Mouse (Mus musculus): ENCODE results near the gene Clba1. TPM values are rescaled to one million over a fixed set of nuclear protein-coding genes. Genes with fewer than 3 reads are reported as not detected.

Gene Clba1
- total RNA-seq, 1 experiment, result 5.0 TPM

GRCm38 (mm10) chr12:112798716-112799115 lies 10.0 kb upstream of the Clba1 start:
- H3K4me1 ChIP-seq (ENCODE audit: control insufficient read depth in 2 of 2, insufficient read depth in 2 of 2, low read length in 2 of 2, poor library complexity in 1 of 2), result peaks cover under 1 to 40% of the 10 kb centered on the region in 2 experiments; a peak in 3 of 4 replicates
- TF ChIP-seq MAFK (IDR thresholded peaks at IDR 0.05; ENCODE audit: insufficient read depth, low read depth, low read length), result no peak
- TF ChIP-seq ZC3H11A (IDR thresholded peaks at IDR 0.05; ENCODE audit: borderline replicate concordance, low read depth, low read length), result no peak
- TF ChIP-seq CHD2 (IDR thresholded peaks at IDR 0.05; ENCODE audit: low read depth, low read length), result no peak
- TF ChIP-seq ZNF384 (IDR thresholded peaks at IDR 0.05; ENCODE audit: low read depth, low read length), result no peak
- no peak for TF ChIP-seq HCFC1 (IDR thresholded peaks at IDR 0.05; ENCODE audit: borderline replicate concordance, insufficient read depth, low read length)
- H3K27ac ChIP-seq (ENCODE audit: insufficient read depth, low read depth, low read length, poor library complexity, severe bottlenecking), result no peak overlapping the region
- H3K9ac ChIP-seq (ENCODE audit: insufficient read depth, low read depth, low read length, poor library complexity, severe bottlenecking), result no peak overlapping the region
- H3K4me3 ChIP-seq (ENCODE audit: insufficient read depth in 1 of 2, low read depth in 1 of 2, low read length in 2 of 2, poor library complexity in 1 of 2, severe bottlenecking in 1 of 2), result no peak overlapping the region
- H3K36me3 ChIP-seq (ENCODE audit: control insufficient read depth, insufficient read depth, low read length, poor library complexity, severe bottlenecking), result no peaks in the 10 kb centered on the region
- no peak for DNase-seq (ENCODE audit: low read depth, low spot score)
- in situ Hi-C loops (cut with MboI; ENCODE audit: low sequenced_read_pairs in 2 of 2, unreplicated experiment in 2 of 2), result no loop called here
- H3K9me3 ChIP-seq (ENCODE audit: control insufficient read depth, insufficient read depth, low read depth, low read length), result no peaks in the 10 kb centered on the region

GRCm38 (mm10) chr12:112799237-112799970 lies 9.3 kb upstream of the Clba1 start:
- H3K4me3 ChIP-seq (ENCODE audit: insufficient read depth in 1 of 2, low read depth in 1 of 2, low read length in 2 of 2, poor library complexity in 1 of 2, severe bottlenecking in 1 of 2), result no peak overlapping the region
- no peaks in the 10 kb centered on the region for H3K9me3 ChIP-seq (ENCODE audit: control insufficient read depth, insufficient read depth, low read depth, low read length)
- no peak overlapping the region for H3K27ac ChIP-seq (ENCODE audit: insufficient read depth, low read depth, low read length, poor library complexity, severe bottlenecking)
- no peak for DNase-seq (ENCODE audit: low read depth, low spot score)
- peaks cover 0 to 40% of the 10 kb centered on the region in 2 experiments; a peak in 3 of 4 replicates for H3K4me1 ChIP-seq (ENCODE audit: control insufficient read depth in 2 of 2, insufficient read depth in 2 of 2, low read length in 2 of 2, poor library complexity in 1 of 2)
- no peak overlapping the region for H3K9ac ChIP-seq (ENCODE audit: insufficient read depth, low read depth, low read length, poor library complexity, severe bottlenecking)
- in situ Hi-C loops (cut with MboI; ENCODE audit: low sequenced_read_pairs in 2 of 2, unreplicated experiment in 2 of 2), result no loop called here
- TF ChIP-seq MAFK (IDR thresholded peaks at IDR 0.05; ENCODE audit: insufficient read depth, low read depth, low read length) (no peak), CHD2 (IDR thresholded peaks at IDR 0.05; ENCODE audit: low read depth, low read length) (no peak), HCFC1 (IDR thresholded peaks at IDR 0.05; ENCODE audit: borderline replicate concordance, insufficient read depth, low read length) (no peak), ZNF384 (IDR thresholded peaks at IDR 0.05; ENCODE audit: low read depth, low read length) (no peak), ZC3H11A (IDR thresholded peaks at IDR 0.05; ENCODE audit: borderline replicate concordance, low read depth, low read length) (no peak)
- no peaks in the 10 kb centered on the region for H3K36me3 ChIP-seq (ENCODE audit: control insufficient read depth, insufficient read depth, low read length, poor library complexity, severe bottlenecking)

- H3K9ac ChIP-seq (ENCODE audit: insufficient read depth, low read depth, low read length, poor library complexity, severe bottlenecking), result no peak overlapping the region
- in situ Hi-C loops (cut with MboI; ENCODE audit: low sequenced_read_pairs in 2 of 2, unreplicated experiment in 2 of 2), result no loop called here
- 0 out of 2 replicates have a peak, but pooled peaks have one; percentile 2 for TF ChIP-seq ZC3H11A (IDR thresholded peaks at IDR 0.05; ENCODE audit: borderline replicate concordance, low read depth, low read length)
- no peak for TF ChIP-seq ZNF384 (IDR thresholded peaks at IDR 0.05; ENCODE audit: low read depth, low read length)
- H3K36me3 ChIP-seq (ENCODE audit: control insufficient read depth, insufficient read depth, low read length, poor library complexity, severe bottlenecking), result no peaks in the 10 kb centered on the region
- H3K4me3 ChIP-seq (ENCODE audit: insufficient read depth in 1 of 2, low read depth in 1 of 2, low read length in 2 of 2, poor library complexity in 1 of 2, severe bottlenecking in 1 of 2), result no peak overlapping the region
- H3K27ac ChIP-seq (ENCODE audit: insufficient read depth, low read depth, low read length, poor library complexity, severe bottlenecking), result no peak overlapping the region
- no peaks in the 10 kb centered on the region for H3K9me3 ChIP-seq (ENCODE audit: control insufficient read depth, insufficient read depth, low read depth, low read length)
- H3K4me1 ChIP-seq (ENCODE audit: control insufficient read depth in 2 of 2, insufficient read depth in 2 of 2, low read length in 2 of 2, poor library complexity in 1 of 2), result peaks cover 0 to 33% of the 10 kb centered on the region in 2 experiments; a peak in 3 of 4 replicates
- peak; percentile 77 for DNase-seq (ENCODE audit: low read depth, low spot score)
Observed at GRCm38 (mm10) chr12:112800476-112800875, 8.3 kb upstream of the Clba1 start.

GRCm38 (mm10) chr12:112801864-112802846 lies 6.6 kb upstream of the Clba1 start, which contains the start of gene Ahnak2:
Ahnak2 (minus strand) TSS chr12:112802657.
- TF ChIP-seq MAFK (IDR thresholded peaks at IDR 0.05; ENCODE audit: insufficient read depth, low read depth, low read length) (no peak), ZNF384 (IDR thresholded peaks at IDR 0.05; ENCODE audit: low read depth, low read length) (no peak), CHD2 (IDR thresholded peaks at IDR 0.05; ENCODE audit: low read depth, low read length) (no peak), HCFC1 (IDR thresholded peaks at IDR 0.05; ENCODE audit: borderline replicate concordance, insufficient read depth, low read length) (no peak), ZC3H11A (IDR thresholded peaks at IDR 0.05; ENCODE audit: borderline replicate concordance, low read depth, low read length) (no peak)

More at GRCm38 (mm10) chr12:112801864-112802846, 6.6 kb upstream of the Clba1 start, which contains the start of gene Ahnak2:
- in situ Hi-C loops (cut with MboI; ENCODE audit: low sequenced_read_pairs in 2 of 2, unreplicated experiment in 2 of 2), result no loop called here
- peak within 1 kb of the TSS; percentile 66 for H3K9ac ChIP-seq (ENCODE audit: insufficient read depth, low read depth, low read length, poor library complexity, severe bottlenecking)
- no peaks in the 10 kb centered on the region for H3K36me3 ChIP-seq (ENCODE audit: control insufficient read depth, insufficient read depth, low read length, poor library complexity, severe bottlenecking)
- H3K4me1 ChIP-seq (ENCODE audit: control insufficient read depth in 2 of 2, insufficient read depth in 2 of 2, low read length in 2 of 2, poor library complexity in 1 of 2), result peaks cover 0 to 21% of the 10 kb centered on the region in 2 experiments; a peak in 3 of 4 replicates
- no peaks in the 10 kb centered on the region for H3K9me3 ChIP-seq (ENCODE audit: control insufficient read depth, insufficient read depth, low read depth, low read length)
- H3K27ac ChIP-seq (ENCODE audit: insufficient read depth, low read depth, low read length, poor library complexity, severe bottlenecking), result no peak within 1 kb of the TSS
- DNase-seq (ENCODE audit: low read depth, low spot score), result no peak
- peak within 1 kb of the TSS; percentile 79 to 82 for H3K4me3 ChIP-seq (ENCODE audit: insufficient read depth in 1 of 2, low read depth in 1 of 2, low read length in 2 of 2, poor library complexity in 1 of 2, severe bottlenecking in 1 of 2)
